Mouse (Mus musculus) CD4-positive helper T cell, adult 2 months (primary cell): ENCODE measurements around the gene Btbd11.

Experiments used
- DNase-seq: peaks from one replicate; pipeline ENCODE4 v3.0.0-alpha.2; 2012; ENCODE audit warnings: low read depth, missing footprints, low spot score

The Btbd11 gene

GRCm38 (mm10) chr10:85475642-85476345 lies 89.2 kb downstream of the Btbd11 start:
- DNase-seq: no peak

DNA sequence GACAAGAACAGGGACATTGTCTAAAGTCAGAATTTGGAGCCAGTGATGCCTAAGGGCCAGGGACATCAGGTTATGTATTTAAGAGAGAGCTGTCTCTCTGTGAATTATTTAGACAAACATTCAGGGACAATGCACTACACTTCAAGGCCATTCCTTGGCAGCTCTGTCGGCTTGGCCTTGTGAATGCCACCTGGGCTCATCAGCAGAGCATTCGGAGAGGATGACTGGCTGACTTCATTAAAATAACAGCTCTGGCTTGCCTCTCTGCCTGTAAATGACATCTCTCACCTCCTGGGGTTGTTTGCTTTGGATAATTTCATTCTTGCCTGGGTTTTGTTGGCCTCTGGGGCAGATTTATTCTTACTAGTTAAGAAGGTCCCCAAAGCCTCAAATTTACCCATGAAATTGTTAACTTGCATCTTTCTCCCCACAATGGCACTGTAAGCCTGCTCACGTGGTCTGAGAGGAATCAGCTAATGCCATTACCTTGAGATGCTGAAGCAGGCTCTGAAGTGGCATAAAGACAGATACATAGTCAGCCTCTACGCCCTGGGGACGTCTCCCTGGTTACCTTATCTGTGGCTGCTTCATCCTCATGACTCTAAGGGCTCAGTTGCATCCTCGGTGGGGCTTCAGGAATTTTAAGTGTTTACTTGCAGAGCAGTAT lies 93.5 kb downstream of the Btbd11 start:
- no peak for DNase-seq

- DNase-seq: no peak
Observed at GRCm38 (mm10) chr10:85481106-85481505, 94.5 kb downstream of the Btbd11 start.

- no peak for DNase-seq
Observed at GRCm38 (mm10) chr10:85482064-85482473, 95.5 kb downstream of the Btbd11 start.

DNA sequence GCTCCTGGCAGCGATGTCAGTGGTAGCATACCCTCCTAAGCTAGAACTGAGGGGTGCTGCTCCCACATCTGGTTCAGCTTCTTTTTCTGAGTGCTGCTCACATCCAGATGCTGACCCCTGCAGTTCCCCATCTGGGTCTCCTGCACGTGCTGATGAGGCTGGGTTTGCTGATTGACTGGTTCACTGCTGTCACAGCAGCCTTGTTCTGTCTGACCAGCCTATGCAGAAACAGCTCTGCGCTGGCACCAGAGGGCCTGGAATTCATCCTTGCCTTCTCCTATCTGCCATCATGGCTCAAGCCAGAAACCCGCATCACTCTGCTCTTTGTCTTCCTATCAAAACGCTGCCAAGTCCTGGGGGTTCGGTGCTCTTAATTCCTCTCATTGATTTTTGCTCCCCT lies 95.9 kb downstream of the Btbd11 start:
- no peak for DNase-seq

- DNase-seq: no peak
Observed at GRCm38 (mm10) chr10:85486456-85486855, 99.8 kb downstream of the Btbd11 start.

GRCm38 (mm10) chr10:85492583-85492982 lies 106.0 kb downstream of the Btbd11 start:
- no peak for DNase-seq

DNA sequence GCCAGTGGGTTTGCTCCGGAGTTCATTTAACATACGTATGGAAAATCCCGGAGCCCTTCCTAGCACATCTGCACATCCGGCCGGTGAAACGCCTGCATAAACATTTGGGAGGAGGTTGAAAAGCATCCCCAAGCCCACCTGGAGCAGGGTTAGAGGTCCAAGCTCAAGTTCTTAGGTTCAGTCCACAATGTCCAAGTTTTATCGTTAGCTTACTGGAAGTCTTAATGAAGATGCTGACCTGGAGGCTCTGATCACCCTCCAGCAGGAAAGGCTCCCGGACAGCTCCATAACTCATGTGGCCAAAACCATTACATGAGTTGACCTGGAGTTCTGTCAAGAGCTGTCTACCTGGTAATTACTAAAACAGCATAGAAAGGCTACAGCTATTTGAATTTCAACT lies 109.7 kb downstream of the Btbd11 start:
- no peak for DNase-seq

GRCm38 (mm10) chr10:85496981-85497380 lies 110.4 kb downstream of the Btbd11 start:
- DNase-seq: no peak

- no peak for DNase-seq
Observed at GRCm38 (mm10) chr10:85497931-85498330, 111.3 kb downstream of the Btbd11 start.

- no peak for DNase-seq
Observed at GRCm38 (mm10) chr10:85500573-85501155, 114.0 kb downstream of the Btbd11 start.

DNA sequence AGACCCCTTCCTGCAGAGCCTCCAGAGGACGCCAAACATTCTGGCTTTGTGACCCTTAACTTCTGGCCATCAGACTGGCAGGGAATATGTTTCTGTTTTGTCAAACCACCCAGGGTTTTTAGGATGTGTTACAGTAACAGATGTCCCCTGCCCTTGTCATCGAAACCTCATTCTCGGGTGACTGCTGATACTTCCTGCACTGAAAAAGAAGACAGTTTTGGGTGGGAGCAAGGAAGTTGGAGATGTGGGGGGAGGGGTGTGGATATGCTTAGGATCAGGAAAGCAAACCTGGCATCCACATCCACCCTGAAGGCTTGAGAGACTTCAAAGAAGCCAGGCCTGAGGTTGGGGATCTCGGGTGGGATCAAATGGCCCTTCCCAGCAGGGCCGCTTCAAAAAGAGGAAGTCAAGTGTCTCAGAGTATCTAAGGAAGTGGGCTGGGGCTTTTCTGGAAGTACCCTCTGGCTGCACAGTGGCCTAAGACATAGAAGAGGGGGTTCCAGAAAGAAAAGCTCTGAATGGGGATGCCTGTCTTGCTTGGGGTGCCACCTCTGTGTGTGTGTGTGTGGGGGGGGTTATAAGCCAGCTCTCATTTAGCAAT lies 115.5 kb downstream of the Btbd11 start:
- DNase-seq: no peak

GRCm38 (mm10) chr10:85502656-85503055 lies 116.0 kb downstream of the Btbd11 start:
- DNase-seq: no peak

GRCm38 (mm10) chr10:85503453-85503852 lies 116.8 kb downstream of the Btbd11 start:
- peak; percentile 6 for DNase-seq

DNA sequence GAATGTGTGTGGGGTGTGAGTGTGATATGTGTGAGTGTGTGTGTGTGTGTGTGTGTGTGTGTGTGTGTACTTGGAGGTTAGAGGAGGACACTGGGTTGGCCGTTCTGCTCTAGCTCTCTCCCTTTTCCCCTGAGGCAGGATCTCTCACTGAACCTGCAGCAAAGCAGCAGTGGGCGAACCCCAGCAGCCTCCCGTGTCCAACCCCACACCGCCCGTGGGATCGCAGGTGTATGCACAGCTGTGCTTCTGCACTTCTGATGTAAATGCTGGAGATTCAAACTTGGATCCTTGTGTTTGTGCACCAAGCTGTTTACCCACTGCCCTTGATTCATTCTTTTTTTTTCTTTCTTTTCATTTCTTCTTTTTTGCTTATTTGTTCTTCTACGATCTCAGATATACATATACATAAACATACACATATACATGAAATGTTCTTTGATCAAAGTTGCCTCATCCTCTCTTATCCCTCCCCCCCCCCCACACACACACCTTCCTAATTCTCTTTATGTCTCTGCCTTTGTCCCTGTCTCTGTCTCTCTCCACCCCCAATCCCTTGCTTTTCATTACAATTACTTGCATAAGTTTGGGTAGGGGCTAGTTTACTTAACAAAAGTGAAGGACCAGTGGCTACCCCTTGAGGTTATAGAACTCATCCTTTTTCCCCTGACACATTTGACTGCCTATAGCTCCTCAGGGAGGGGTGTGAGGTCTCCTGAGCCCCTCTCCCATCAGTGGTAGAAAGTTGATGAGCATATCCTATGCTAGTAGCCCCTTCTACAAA lies 120.8 kb downstream of the Btbd11 start:
- DNase-seq: no peak

- DNase-seq: no peak
Observed at GRCm38 (mm10) chr10:85508193-85508794, 121.7 kb downstream of the Btbd11 start.

DNA sequence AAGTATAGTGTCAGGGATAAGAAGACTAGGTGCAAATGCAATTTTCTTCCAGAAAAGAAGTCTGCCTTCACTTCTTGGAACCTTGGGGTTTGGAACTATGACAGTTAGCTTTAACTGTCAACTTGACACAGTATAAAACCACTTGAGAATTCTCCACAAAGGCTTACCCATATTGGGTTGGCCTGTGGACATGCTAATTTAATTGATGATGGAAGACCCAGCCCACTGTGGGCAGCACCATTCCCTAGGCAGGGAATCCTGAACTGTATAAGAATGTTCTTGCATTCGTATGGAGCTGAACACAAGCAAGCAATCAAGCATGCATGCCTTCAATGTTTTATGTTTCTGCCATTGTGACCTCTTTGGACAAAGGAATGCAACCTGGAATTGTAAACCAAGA lies 122.4 kb downstream of the Btbd11 start:
- no peak for DNase-seq

GRCm38 (mm10) chr10:85510329-85510728 lies 123.7 kb downstream of the Btbd11 start:
- DNase-seq: no peak

DNA sequence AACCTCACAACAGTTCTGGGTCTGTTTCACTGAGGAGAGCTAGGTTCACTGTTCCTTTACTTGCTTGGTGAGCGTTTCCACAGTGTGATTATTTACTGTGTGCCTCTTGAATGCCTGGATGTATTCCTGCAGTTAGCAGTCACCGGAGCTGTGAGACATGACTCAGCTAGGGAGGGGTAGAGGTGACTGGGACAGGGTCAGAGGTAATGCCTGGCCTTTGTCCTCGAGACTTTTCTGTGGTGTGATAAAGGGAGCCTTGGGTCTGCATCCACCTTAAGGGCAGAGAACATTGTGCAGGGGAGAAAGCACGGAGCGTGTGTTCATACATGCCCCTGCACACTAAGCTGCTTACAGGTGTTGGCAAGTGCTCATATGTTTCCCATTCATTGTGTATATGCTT lies 126.2 kb downstream of the Btbd11 start:
- DNase-seq: no peak

DNA sequence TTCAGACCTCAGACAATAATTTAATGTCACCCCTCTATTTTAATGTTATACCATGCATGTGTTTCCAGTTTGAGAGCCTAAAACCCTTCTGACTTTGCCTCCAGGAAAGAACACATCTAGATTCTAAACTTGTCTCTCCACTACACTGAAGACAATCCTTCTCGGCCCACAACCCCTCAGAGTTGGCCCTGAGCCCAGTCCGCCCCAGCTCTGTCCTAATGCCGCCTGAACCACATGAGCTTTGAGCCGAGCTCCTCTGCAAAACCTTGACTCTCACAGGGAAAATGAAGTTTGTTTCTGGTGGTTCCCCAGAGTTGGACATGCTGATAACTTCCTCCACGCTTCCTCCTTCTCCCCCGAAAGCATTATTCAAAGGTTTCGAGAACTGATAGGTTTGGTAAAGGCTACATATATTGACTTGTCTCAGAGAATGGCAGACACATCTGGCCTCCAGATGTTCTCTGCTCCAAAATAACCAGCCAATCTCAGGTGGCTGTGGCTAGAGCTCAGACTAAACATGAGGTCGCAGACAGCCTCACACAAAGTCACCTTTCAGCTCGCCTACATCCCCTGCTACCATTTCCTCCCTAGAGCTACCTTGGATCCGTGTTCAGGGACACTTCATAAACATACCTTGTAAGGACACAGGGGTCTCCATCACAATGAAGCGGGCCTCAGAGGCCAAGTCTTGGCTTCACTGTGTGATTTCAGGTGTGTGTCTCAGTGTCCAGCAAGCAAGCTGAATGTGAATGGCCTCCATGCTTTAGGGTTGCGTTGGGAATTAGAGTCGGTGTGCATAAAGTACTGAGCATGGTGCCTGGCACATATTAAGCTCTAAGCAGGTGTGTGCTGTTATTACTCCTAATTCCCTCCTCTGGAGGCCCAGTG lies 130.9 kb downstream of the Btbd11 start:
- DNase-seq: no peak

GRCm38 (mm10) chr10:85518111-85518409 lies 131.4 kb downstream of the Btbd11 start:
- DNase-seq: no peak
